Mouse (Mus musculus): ENCODE measurements around the gene Pam16.
A peak's percentile ranks its signal among the peaks of the same experiment; 100 is the strongest.

The Pam16 gene

GRCm38 (mm10) chr16:4607818-4608531, 16.8 kb downstream of the Pam16 start:
- DNase-seq = peak; percentile 76

GRCm38 (mm10) chr16:4606431-4607084, 18.2 kb downstream of the Pam16 start:
- DNase-seq = peak; percentile 65

GRCm38 (mm10) chr16:4605514-4606131, 19.2 kb downstream of the Pam16 start:
- no peak for DNase-seq

- no peak for DNase-seq
These were observed 20.4 kb downstream of the Pam16 start for GRCm38 (mm10) chr16:4604293-4604837.

GRCm38 (mm10) chr16:4603453-4603837, 21.3 kb downstream of the Pam16 start:
- no peak for DNase-seq

GRCm38 (mm10) chr16:4602766-4603452, 21.9 kb downstream of the Pam16 start:
- no peak for DNase-seq

- no peak for DNase-seq
These were observed 22.6 kb downstream of the Pam16 start for GRCm38 (mm10) chr16:4602189-4602588.

GRCm38 (mm10) chr16:4600701-4601310, 24.0 kb downstream of the Pam16 start:
- DNase-seq = no peak

- no peak for DNase-seq
These were observed 25.2 kb downstream of the Pam16 start for GRCm38 (mm10) chr16:4599616-4600015.

GRCm38 (mm10) chr16:4598891-4599543, 25.8 kb downstream of the Pam16 start:
- DNase-seq = no peak

- no peak for DNase-seq
These were observed 26.7 kb downstream of the Pam16 start for GRCm38 (mm10) chr16:4598041-4598440.

GRCm38 (mm10) chr16:4597296-4597695, 27.5 kb downstream of the Pam16 start:
- no peak for DNase-seq

- DNase-seq = no peak
These were observed 28.0 kb downstream of the Pam16 start for GRCm38 (mm10) chr16:4596836-4597235.

- DNase-seq = no peak
These were observed 28.6 kb downstream of the Pam16 start for GRCm38 (mm10) chr16:4596141-4596728.

- peak; percentile 58 for DNase-seq
These were observed 29.2 kb downstream of the Pam16 start for GRCm38 (mm10) chr16:4595527-4595963.

GRCm38 (mm10) chr16:4594814-4595526, 29.8 kb downstream of the Pam16 start:
- DNase-seq = peak; percentile 51

- peak; percentile 74 for DNase-seq
These were observed 30.6 kb downstream of the Pam16 start, which contains the start of gene Glis2 for GRCm38 (mm10) chr16:4593971-4594813. Gene Glis2 (plus strand): TSS chr16:4594713.

- DNase-seq = peak; percentile 61
These were observed 31.6 kb downstream of the Pam16 start for GRCm38 (mm10) chr16:4592909-4593875.

- no peak for DNase-seq
These were observed 34.6 kb downstream of the Pam16 start for GRCm38 (mm10) chr16:4590236-4590635.

Data from right cerebral cortex, postnatal 4 days (tissue).